Mouse (Mus musculus) testis, postnatal 10 days (tissue): ENCODE data around the gene St6galnac3.

ENCODE experiments used
- DNase-seq: peaks from one replicate; pipeline ENCODE4 v3.0.0; 2021; ENCODE audit warnings: low spot score

The St6galnac3 gene

DNA sequence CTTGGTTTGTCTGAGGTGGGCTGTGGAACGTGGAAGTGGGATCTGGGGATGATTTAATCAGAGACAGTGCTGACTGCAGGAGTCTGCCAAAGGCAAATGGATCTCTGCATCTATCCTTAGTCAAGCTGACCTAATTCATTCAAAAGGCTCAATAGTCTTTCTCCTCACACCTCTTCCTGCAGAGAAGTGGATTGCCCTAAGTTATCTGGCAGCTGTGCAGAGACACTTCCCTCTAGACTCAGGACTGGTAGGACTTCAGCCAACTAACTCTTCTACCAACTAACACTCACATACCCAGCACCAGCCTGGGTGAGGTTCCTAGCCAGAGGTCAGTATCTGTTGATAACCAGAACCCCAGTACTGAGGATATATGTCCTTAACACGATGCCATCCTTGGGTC is 516.8 kb downstream of the St6galnac3 start:
- no peak for DNase-seq

DNA sequence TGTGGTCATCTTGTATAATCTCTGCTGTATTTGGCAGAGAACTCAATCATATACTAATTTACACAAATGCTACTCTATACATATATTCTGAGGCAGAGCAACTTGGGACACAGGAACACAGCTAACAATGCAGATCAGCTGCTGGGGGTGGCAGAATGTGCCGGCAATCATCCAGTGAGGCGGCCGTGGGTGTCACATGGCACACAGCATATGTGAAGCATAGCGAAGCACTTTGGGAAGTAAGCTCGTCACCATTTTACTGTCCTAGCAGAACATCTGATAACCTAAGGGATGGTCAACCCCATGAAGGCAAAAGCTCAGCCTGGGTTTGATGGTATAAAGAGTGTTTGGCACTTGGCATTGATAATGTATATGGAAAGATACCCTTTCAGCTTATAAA is 520.9 kb downstream of the St6galnac3 start:
- DNase-seq = no peak

DNA sequence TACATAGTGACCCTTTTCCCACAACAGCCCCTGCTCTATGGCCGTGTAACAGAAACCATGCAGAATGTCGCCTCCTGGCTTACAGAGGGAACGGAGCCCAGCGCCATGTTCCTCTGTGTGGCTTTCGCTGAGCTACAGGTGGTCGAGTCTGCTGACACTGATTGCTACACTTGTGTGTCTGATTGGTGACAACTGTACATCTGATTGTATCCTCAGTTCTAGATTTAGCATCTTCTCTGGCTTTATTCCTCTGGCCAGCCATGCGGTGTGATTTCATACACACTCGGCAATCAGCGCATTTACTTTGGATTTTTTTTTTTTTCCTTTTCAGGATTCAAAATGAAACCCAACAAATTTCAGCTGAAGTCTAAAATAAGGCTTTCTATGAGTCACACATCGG is 523.1 kb downstream of the St6galnac3 start:
- no peak for DNase-seq

DNA sequence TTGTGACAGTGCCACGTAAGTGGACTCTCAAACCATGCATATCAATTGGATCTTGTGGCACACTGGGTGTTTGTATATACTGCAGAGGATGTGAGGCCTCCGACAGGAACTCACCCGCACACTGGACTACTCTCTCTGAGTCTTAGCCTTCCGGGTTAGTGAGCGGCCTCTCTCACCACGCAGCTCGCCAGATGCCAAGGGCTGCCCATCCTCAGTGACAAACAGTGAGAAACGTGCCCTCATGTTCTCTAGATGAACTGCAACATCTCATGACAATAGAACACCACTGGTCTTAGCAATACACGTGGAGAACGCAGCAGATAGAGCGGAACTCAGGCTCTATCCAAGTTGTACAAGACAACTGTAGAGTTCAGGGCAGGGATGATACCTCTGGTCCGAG is 524.2 kb downstream of the St6galnac3 start:
- DNase-seq = no peak

DNA sequence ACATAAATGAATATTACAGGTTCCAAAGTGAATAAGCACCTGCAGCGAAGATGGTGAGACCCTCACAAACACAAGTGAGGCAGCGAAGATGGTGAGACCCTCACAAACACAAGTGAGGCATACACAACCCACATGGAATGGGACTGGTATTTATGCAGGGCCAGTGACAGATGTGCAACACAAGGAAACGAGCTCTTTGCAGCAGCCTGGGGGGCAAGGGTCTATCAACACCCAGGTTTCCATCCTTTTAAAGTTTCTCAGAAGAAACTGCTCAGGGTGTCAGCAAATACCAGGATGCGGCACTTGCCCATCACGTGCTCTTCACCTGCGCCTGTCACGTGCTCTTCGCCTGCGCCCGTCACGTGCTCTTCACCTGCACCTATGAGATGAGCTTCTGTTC is 524.9 kb downstream of the St6galnac3 start:
- no peak for DNase-seq

DNA sequence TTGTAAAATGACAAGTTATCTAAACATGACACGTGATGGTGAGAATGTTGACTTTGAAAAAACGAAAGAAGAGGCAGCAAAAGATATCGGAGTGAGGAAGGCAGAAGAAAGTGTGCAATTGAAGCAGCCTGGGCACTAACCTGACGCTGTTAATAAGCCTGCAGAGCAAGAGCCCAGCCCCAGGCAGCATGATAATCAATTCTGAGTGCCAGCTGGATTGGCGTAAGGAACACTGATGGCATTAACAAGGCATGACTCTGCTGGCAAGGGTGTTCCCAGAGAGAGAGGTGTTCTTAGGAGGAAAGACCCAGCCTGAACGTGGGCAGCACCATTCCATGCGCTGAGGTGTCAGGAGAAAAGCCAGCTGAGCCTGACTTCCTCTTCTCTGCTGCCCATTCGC is 525.7 kb downstream of the St6galnac3 start:
- no peak for DNase-seq

DNA sequence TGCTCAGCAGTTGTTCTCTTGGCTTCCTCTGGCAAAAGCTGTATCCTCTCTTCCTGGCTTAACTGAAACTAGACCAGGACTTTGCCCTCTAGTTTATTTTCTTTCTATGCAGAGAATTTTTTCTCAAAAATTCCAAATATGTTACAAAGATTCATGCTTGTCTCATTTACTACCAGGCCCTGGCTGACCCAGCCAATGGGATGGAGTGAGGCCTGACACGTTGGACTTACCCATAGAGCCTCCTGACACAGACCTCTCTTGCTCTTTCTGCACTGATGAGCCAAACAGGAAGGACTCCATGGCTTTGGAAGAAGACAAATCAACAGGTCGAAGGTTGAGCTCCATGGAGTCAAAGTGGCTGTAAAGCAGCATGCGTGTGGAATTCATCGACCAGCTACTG is 526.5 kb downstream of the St6galnac3 start:
- no peak for DNase-seq

DNA sequence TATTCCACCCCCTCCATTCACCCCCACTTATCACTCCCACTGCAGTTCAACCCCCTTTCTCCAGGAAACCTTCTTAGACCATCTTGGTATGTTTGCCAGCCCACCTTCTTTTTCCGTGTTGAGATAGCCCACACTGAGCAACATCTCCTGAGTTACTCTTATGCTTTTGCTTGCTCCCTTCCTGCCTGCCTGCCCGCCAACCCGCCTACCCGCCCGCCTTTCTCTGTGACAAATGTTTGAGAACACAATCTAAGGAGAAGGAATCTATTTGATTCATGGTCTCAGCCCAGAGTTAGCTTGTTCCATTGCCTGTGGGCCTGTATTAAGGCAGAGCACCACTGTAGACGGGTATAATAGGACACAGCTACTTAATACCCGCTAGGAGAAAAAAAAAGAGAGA is 531.9 kb downstream of the St6galnac3 start:
- no peak for DNase-seq

DNA sequence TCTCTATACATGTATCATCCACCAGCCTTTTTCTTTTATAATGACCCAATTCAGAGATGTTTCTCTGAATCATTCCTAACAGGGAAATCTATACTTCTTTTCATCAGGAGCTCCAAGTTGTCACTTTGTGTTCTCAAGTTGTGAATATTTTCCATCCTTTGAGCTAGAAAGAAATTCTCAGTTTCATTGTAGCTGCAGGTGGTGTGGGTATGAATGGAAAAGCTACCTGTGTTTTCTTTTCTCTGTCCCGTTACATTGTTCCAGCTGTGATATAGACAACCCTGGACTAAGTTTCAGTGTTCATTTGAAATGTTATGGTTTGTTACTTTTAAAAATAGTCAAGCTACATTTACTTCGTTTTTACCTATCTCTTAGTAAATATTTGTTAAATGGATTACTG is 534.2 kb downstream of the St6galnac3 start:
- no peak for DNase-seq

DNA sequence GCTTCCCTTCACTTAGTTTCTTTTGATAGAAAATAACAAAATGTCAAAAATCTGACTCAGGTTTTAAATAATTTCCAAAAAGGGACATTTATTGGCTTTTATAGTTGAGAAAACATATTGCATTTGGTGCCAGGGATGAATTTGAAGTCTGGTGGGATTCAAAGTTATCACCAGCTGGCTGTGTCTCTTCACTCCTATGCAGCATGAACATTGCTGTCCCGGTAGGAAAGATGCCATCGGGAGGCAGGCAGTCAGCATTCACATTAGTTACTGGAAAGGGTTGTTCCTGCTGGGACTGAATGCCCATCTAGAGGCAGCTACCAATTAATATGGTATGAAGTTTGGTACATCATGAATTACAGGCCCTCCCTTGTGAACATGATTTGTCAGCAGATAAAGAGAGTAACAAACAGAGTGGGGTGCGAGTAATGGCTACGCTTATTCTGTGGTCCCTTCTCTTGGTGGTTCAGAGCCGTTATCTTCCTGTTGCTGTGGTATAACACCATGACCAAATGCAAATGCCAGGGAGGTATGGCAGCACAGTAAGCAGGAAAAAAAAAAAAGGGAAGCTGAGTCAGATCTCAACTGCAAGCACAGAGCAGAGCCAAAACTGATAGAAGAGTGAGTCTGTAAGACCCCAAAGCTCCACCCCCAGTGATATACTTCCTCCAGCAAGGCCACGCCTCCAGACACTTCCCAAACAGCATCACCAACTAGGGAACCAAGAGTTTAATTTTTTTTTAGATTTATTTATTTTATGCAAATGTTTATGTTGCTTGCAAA is 535.1 kb downstream of the St6galnac3 start:
- no peak for DNase-seq

DNA sequence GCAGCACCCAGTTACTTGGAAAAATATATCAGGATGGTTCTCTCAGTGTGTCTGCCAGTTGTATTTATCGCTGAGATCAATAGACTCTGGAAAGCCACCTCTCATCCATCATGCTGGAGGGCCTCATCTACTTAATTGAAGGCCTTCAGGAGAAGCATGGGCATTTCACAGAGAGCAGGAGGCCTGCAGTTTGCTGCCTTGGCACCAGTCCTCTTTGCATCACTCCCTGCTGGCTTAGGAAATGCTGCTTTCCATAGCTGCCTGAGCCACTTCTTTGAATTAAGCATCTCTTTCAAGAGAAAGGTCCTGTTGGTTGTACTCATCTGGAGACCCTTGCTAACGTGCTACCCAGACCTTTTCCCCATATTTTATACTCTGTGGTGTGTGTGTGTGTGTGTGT is 536.8 kb downstream of the St6galnac3 start:
- no peak for DNase-seq

DNA sequence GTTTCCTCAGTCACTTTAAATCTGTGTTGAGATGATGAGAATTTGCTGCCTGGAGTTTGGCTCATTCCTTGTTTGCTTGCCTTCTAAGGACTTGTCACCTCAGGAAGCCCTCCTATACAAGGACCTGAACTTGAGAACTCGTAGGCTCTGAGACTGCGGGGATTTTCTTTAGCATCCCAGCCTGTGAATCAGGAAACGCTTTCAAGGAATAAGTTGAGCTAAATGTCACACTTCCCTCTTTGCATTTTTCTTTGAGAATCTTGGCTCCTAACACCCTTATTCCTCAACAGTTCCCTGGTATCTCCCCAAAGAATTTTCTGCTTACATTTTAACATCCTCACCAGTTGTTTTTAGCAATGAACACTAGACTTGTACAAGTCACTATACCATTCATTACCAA is 539.9 kb downstream of the St6galnac3 start:
- no peak for DNase-seq

DNA sequence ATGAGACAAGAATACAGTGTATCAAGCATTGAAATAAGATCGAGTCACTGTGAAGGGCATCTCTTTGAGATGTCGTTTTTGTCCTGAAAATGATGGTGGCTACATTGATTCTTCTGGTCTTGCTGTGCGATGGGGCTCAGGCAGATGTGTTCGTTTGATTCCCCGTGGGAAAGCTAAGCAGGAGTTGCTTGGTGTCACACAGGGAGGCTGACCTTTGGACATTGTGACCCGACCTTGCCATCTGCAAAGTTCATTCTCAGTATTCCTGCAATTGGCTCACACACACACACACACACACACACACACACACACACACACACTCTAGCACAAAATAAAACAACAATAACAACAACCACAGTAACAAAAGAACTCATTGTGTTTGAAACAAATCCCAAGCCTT is 543.7 kb downstream of the St6galnac3 start:
- DNase-seq = no peak

DNA sequence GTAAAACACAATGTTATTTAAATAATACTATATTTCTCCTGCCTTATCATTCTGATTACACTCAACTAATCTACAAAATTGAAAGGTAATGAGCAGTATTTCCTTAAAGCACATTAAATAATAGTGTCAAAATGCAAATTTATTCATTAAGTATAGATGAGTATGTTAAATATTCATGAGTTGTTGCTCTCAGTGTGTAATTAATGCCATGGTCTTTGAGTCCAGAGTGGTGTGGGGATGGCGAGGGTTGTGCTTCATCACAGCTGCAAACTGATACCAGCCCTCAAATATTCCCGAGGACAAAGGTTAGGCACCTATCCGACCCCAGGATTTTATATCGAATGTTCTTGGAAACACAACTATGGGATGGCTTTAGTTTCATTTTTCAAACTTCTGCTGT is 548.2 kb downstream of the St6galnac3 start:
- DNase-seq = no peak

DNA sequence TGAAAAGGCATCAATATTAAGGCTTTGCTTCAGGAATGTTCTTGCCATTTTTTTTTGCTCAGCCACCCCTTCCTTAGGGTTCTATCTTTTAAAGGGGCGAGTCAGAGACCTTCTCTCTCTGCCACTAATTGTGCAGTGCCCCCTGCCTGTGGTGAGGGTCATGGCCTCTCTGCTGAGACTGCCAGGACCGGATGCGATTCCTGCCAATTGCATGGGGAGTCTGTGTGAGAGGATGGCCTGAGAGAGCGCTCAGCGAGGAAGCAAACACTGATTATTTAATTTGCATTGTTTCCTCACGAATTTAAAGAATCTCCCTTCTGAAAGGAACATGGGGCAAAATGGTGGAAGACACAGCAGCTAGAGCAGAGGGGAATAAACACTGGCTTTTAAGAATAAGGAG is 548.6 kb downstream of the St6galnac3 start:
- DNase-seq = no peak

DNA sequence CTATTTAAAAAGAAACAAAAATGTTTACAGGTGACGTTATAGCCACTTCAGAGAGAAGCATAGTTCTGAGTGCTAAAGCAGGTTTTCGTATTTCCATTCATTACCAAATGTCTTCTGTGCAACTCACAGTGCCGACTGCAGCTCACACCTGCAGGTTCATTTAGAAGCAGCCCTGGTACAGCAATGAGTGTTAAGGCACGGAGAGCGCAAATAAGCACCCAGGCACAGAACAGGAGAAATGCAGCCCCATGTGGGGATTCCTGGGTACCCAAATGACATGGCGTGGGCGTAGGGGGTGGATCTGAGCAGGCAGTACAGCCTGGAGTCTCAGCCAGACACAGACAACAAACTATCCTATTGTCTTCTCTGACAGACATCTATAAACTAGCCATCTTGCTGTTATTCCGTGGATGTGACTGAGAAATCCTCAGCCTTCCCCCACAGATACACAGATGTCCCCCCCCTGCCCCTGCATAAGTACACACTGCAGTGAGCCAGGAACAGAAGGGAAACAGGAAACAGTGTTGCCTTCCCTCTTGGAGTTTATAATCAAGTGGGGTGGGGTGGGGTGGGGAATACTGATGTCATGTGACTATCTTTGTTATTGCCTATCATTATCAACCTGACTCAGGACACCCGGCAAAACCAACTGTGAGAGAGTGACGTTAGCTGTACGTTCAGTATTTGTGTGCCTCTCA is 550.5 kb downstream of the St6galnac3 start:
- no peak for DNase-seq

DNA sequence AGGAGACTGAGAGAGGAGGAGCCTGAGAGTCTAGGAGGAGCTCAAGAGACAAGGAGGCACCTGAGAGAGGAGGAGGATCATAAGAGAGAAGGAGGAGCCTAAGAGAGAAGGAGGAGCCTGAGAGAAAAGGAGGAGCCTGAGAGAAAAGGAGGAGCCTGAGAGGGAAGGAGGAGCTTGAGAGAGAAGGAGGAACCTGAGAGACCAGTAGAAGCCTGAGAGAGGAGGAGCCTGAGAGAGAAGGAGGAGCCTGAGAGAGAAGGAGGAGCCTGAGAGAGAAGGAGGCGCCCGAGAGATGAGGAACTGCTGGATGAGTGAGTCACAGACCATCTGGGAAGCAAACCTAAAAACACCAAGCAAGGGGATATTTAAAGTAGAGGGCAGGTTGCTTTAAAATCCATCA is 551.4 kb downstream of the St6galnac3 start:
- no peak for DNase-seq

DNA sequence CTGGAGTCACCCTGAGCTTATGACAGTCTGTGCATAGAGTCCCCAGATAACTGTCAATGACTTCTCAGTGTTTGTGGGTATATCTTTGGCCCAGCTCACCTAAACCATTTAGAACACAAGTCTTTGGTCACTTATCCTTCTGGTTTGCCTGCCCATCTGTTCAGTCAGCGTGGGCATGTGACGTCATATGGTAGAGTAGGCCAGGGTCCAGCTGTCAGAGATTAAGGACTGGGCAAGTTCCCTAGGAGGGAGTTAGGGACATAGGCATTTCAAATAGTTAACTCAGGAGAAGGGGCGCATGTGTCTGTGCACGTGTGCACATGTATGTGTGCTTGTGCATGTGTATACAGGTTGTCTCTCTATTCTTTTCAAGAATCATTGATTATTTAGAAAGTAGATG is 554.8 kb downstream of the St6galnac3 start:
- DNase-seq = no peak

DNA sequence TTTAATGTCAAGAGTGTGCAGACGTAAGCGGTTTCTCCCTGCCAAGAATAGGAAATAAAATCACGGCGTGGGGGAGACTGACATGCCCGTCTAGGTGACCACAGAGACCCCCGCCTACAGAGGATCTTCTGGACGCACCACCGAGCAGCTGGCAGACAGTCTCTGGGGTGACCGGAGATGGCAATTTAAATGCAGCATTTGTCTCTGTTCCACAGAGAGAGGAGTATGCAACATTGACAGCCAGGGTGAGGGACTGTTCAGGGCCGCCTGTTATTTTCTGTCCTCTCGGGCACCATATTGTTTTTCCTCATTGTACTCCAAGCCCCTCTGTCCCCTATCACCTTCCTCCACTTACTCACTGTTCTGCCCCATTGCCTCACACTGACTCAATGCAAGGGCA is 555.2 kb downstream of the St6galnac3 start:
- DNase-seq = no peak

DNA sequence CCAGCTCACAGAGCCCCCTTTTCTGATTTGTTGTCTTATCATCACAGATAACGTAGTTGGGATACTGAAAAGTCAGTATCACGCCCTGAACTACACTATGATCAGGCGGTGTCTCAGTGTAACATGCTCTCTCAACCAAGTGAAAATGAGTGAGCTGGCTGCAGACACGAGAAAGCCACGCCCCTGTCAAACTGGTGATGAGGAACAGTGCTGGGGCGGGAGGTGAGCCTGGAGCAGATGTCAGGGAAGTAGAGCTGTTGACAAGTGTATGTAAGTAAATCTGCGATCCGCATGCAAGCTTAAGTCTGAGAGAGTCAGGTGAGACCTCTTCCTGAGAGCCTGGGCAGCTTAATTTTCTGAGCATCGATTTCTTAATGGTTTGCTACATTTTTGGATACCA is 563.3 kb downstream of the St6galnac3 start:
- DNase-seq = no peak

DNA sequence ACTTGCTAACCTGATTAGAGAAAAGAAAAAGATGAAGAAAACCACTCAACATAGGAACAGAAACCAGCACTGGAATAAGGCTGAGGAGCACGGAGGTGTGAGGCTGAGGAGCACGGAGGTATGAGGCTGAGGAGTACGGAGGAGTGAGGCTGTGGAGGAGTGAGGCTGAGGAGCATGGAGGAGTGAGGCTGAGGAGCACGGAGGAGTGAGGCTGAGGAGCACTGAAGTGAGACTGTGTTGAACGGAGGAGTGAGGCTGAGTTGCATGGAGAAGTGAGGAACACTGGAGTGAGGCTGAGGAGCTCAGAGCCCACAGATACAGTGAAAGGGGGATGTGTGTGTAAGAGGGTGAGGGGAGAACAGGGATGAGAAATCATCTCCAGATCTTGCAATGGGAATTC is 564.3 kb downstream of the St6galnac3 start:
- DNase-seq = no peak

DNA sequence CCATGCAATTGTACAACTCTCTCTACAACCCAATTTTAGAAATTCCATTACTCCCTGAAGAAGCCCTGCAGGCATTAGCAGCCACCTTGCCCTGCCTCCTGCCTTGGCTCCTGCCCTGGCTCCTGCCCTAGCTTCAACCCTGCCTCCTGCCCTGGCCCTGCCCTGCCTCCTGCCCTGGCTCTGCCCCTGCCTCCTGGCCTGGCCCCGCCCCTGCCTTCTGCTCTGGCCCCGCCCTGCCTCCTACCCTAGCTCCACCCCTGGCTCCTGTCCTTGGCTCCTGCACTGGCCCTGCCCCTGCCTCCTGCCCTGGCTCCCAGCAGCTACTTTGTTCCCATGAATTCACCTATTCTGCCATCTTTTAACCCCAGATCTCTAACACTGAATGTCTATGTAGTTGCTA is 576.1 kb downstream of the St6galnac3 start:
- DNase-seq = peak; percentile 47
